Mouse (Mus musculus): ENCODE measurements around the gene Hist1h2bj. TPM values are rescaled to one million over a fixed set of nuclear protein-coding genes. Genes with fewer than 3 reads are reported as not detected.

Hist1h2bj gene
- polyA plus RNA-seq (2017; shearing (Covaris generic)) = 10 to 100 TPM in 1 of 3 experiments, 1 to 10 TPM in 2; 1.8 to 10.3 (median 6.6) TPM

DNA sequence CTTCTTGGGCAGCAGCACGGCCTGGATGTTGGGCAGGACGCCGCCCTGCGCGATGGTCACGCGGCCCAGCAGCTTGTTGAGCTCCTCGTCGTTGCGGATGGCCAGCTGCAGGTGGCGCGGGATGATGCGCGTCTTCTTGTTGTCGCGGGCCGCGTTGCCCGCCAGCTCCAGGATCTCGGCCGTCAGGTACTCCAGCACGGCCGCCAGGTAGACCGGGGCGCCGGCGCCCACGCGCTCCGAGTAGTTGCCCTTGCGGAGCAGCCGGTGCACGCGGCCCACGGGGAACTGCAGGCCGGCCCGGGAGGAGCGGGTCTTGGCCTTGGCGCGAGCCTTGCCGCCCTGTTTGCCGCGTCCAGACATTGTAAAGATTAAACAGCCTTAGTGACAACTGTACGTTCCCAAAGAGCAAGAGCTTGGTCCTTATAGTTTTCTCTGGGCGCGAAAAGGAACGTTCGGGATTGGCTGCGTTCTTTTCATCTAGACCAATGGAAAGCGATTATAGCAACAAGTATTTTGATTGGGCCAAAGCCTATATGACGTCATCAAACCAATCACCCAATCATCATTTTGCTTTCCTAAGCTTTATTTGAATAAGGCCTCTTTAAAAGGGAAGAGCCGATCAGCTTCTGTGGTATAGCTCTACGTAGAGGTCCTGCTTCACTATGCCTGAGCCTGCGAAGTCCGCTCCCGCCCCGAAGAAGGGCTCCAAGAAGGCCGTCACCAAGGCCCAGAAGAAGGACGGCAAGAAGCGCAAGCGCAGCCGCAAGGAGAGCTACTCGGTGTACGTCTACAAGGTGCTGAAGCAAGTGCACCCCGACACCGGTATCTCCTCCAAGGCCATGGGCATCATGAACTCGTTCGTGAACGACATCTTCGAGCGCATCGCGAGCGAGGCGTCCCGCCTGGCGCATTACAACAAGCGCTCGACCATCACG is at the start of gene Hist1h2bj, which contains the start of gene Hist1h2ag:
Gene Hist1h2bj (plus strand): TSS at position 647 of the 935 bp plus-strand sequence.
Gene Hist1h2ag (minus strand): TSS at position 377 of the 935 bp plus-strand sequence.
- peak; percentile 91 for ATAC-seq

DNA sequence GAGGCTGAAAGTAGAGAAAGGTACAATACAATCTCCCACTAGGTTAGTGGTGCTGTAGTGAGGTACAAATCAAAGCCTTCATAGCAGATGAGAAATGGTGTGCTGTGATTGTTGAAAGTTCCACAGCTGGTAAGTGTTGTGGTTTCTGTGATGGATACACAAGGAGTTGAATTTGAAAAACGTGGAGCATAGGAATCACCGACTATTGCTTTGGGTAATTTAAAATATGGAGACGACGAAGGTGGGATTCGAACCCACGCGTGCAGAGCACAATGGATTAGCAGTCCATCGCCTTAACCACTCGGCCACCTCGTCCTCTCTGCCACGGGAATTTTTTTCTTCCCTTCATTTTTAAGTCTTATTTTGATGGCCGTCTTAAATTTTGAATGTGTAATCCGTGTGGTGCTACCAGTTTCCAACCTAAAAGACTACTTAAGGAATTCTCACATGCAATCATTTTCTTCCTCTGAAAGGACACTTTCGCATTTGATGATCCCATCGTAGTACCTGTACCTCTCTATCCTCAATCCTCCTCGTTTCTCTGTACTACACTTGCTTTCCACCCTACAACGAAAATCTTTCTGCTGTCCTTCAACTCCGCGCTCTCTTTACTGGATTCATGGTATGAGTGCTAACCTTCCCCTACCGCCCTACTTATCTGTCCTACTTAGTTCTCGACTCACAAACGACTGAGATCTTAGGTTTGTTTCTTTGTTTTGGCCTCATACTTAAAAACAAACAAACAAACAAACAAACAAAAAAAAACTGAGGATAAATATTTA is 48.9 kb upstream of the Hist1h2bj start:
- ATAC-seq = no peak

DNA sequence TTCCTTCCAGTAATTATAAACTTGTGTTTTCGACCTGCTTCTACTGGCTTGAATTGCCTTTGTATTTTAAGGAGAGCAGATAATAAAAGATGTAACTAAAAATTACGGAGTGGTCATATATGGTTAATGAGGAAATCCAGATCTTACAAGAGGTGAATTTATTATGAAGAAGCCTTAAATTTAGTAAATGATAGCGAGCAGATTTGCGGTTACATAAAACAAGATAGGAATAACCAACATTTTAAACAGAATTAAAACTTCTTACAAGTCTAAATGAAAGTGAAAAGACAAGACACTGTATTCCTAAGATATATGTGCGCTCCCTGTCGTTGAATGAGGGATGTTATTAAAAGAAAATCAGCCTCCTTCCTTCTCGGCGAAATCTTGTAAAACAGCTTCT is 48.1 kb upstream of the Hist1h2bj start:
- ATAC-seq = no peak

DNA sequence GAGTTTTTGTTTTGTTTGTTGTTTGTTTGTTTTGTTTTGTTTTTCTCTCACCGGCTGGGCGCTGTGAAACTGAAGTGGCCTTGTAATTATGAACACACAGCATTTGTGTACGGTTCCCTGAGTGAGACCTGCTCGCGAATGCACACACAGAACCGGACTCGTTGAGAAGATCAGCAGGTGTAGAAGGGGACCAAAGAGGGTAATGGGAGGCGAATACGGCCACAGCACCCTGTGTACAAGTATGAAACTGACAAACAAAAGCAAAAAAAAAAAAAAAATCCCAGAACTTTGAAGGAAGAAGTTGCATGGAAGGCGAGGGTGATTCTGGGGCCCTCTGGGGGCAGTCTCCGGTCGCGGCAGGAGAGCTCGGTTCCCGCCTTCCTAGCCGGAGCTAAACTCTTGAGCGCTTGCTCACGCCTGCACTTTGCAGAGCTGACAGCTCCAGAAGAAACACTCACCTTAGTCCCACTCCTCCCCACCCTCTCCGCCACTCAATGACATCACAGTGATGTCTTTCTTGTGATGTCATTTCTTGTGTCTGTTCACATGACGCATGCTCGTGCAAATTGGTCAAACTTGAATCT is 47.6 kb upstream of the Hist1h2bj start:
- ATAC-seq = peak; percentile 23

DNA sequence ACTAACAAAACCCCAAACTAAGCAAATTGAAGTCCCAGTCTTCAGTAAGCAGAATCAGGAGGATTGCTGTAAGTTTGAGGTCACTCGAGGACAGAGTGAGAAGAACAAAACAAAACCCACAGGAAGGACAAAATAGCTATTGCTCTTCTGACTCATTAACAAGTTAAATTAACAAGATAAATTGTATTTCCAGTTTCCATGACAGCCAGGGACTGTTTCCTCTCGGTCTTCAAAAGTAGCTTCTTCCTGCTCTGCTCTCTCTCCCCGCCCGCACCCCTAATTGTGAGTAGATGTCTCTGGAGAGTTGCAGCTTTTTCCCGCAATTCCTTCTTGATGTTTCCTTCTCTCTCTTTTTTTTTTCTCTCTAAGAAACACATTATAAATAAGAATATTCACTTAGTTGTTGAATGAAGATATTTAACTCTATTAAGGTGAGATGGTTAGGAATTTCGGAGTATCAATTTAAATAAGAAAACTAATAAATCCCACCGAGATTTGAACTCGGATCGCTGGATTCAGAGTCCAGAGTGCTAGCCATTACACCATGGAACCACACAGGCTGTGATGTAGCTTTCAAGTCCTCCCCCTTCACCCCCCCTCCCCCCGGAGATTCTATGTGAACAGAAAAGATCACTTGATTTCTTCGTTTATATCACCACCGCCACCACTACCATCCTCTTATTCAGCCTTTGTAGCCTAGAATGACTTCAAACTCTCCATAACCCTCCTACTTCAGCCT is 46.7 kb upstream of the Hist1h2bj start:
- peak; percentile 71 for ATAC-seq

DNA sequence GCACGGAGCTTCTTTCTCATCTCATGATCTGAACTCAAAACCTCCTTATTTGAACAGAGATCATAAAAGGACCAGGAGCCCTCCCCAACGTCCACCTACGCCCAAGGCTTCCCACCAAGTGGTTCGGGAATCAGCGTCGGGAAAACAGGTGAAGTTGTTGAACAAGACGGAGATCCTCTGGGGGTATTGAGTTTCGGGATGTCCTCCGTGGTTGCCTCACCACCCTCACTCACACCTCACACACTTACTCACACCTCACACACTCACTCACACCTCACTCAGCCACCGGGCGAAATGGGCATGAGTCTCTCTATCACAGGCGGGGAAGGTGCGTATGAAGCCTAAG is 46.2 kb upstream of the Hist1h2bj start:
- no peak for ATAC-seq

DNA sequence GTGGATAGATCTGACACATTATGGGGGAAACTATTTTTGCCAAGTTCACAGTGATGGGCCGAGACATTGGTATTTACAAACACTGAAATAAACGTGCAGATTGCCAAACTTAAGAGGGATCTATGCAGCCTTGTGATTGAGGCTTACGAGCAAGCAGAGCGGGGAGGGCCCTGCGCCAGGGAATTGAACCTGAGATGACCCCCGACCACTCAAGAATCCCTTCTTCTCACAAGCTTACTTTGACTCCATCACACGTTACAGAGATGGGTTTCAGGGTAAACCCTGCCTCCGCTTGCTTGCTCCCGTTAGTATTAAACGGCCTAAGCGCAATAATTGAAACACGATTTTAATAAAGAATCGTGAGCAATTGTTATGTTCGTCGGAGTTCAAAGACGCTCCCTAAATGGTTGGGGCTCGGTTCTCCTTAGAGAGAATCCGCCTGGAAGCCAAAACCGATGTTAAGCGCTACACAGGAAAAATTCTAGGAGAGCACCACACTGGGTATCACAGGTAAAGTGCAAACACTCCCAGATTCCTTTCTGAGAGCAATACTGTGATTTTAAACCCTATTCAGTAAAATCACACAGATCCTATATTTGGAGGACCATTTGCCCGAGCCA is 45.7 kb upstream of the Hist1h2bj start:
- no peak for ATAC-seq

DNA sequence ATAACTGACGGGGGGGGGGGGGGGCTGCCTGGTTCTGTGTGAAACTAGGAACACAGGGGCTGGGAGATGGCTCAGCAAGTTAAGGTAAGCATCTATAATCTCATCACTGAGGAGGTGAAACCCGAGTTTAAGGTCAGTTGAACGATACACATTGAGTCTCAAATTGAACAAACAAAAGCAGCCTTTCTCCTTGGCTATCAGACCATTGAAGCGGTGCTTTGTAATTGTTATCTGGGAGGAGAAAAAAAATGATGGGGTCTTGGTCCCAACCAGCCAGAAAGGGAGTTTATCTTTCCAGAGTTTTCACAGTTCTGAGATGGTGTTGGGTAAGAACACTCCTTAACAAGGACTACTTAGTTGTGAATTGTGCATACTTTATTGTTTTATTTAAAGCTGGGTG is 45.2 kb upstream of the Hist1h2bj start:
- ATAC-seq = no peak

DNA sequence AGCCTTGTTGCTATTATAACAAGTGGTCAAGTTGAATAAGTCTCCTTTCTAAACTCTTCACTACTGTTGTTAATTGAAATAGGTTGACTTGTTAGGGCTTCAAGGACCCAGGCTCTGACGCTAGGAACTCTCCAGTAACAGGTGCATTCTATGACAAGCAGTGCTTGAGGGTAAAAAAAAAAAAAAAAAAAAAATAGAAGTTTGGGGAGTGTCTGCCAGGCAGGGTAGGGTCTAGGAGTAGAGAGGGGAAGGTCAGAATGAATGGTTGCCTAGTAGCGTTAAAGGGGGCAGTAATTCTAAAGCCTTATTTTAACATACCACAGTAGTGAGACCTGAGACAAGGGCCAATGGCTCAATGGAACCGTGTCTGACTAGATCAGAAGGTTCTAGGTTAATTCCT is 44.6 kb upstream of the Hist1h2bj start:
- ATAC-seq = no peak

DNA sequence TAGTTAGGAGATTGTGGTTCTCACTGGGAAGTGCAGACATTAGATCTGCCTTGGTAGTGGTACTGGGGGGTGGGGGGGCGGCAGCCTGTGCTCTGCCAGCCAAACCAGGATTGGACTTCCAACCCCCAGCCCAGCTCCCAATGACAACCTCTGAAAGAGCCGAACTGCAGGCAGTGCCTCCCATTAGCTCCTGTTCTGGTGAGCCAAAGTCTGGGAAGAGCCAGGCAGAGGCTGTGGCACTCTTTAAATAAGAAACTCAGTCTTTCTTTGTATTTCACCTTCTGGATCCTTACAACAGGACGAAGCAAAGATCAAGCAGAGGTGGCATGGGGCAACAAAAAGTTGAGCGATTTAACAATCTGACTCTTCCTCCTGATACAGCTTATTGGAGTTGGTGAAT is 43.9 kb upstream of the Hist1h2bj start:
- ATAC-seq = no peak

DNA sequence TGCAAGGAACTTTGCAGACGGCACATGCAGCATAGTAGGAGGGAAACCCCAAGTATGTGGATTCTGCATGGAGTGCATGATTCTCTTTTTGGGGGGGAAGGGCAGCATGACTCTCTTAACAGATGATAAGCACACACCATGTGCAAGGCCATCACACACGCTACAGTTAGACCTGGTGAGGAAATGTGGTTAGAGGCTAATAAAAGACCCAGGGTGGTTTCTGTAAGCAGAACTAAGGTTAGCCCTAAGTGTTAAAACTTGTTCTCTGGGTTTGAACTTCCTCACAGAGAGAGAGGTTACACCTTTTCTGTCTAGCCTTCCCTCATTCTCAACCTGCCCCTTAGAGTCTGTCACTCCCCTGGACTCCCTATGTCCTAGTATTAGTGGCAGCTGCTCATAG is 41.7 kb upstream of the Hist1h2bj start:
- ATAC-seq = no peak

DNA sequence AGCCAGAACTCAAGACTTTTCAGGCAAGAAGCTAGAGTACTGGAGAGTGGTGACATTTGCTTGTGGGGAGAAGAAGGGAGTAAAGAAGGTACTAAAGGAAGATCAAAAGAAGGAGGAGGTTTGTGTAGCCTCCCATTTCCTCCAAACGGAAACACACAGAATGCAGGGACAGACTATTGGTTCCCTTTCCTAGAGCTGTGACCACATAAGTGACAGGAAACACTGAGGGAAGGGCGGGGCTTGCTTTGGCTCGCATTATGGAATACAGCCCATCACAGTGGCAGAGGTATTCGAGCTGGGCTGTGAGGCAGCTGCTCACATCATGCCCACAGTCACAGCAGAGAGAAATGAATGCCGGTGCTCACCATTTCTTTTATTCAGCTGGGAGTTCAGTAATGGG is 41.2 kb upstream of the Hist1h2bj start:
- ATAC-seq = peak; percentile 22

DNA sequence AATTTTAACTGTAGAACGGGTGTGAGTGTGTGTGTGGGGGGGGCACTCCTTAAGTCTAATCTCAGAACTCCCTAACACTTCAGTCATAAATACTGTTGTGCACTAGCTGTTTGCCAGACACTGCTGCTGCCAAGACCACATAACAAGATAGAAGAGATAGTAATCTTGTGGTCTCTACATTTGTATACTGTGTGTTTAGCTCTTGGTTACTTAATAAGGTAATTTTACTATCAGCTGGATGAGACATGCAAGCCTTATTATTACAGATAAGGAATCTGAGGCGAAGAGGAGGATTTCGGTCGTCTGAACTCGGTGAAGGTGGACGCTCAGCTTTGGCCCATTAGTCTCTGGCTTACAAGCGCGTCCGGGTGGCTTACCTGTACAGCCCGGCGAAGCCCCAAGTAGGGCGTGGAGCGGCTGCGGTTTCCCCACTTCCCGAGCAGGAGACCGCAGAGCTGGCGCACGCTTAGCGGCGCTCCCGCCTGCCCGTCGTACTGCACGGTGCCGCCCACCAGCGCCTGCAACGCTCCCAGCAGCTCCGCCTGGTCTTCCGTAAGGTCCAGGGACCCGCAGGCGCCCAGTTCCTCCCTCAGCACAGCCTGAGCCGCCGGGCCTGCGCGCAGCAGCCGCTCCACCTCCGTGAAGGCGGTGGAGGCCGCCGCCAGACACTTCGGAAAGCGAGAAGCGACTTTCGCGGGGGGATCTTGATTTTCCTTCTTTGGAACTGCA is 37.2 kb upstream of the Hist1h2bj start:
- ATAC-seq = peak; percentile 79

DNA sequence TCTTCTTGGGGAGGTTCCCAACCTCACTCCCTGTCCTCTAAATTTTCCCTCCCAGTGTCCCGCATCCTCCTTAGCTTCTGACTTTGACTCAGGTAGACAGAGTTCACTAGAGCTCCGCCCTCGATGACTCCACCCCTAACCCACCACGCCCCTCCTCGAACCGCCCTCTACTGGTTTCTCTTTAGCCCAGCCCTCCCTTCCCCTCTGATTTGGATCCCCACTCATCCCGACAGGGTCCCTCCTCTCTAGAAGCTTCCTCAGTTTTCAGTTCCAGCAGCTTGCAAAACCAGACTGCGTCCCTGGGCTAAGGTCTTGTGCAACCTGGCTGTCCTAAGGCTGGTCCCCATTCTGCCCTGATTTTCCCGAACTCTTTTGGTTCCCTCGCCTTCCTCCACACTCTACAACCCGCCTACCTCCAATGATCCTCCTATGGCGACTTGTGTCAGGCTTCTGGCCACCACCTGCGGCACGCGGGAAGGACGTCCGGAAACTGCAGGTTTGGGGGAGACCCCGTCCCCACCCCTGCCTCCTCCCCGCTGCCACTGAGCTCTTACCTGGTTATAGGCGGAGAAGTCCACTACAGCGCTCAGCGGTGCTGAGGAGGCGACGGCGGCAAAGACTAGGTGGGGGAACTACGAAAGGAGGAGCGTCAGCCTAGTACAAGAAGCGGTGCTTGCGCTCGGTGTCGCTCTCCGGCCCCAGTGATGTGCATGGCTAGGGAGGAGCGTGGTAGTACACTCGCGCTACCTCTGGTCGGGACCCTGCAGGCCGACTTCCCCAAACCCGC is 36.5 kb upstream of the Hist1h2bj start:
- peak; percentile 79 for ATAC-seq

DNA sequence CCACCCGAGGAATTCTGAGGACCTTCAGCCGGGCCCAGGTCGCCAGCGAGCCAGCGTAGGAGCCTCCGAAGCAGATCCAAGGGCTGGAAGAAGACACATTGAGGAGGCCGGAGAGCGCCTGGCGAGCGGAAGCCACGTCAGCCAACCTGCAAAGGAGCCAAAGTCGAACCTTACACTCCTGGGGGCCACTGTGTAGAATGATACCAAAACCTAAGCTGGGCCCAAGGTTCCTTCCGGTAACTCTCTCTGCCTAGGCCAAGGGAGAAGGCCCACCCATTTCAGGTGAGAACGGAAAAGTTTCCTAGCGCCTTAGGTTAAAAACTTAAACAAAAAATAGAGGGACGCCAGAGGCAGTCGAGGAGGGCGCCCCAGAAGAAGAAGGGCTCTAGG is 35.9 kb upstream of the Hist1h2bj start:
- ATAC-seq = no peak

DNA sequence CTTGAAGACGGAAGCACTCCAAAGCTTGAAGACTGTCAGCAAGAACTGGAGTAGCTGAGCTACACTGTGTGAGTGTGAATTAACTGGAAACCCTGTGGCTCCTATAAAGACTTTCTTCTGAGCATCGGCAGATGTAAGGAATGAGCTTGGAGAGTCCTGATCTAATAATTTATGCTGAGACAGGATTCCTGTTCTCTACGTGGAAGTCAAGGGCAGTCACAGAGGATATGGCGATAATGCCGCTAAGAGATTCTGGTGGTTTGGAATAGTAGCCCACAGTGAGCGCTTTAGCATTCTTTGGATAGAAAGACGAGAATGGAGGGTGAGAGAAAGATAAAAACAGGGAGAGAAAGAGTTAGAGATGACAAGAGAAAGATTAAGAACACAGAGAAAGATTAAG is 35.1 kb upstream of the Hist1h2bj start:
- ATAC-seq = no peak

DNA sequence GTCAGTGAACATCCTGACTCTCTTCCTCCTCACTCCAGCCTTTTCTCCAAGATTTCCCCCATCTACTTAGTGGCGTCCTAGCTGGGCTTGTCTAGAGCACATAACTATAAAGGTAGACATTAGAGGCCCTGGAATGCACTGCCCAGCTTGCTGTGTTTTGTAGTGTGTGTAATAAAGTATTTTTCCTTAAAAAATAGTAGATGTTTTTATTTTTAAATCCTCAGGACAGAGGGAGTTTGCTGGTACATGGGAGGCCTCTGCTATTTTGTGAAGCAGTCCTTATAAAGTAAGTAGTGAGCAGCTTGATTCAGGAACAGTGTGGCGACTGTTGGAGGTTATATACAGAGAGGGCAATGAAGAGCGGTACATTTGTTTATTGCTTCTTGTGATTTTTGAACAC is 34.3 kb upstream of the Hist1h2bj start:
- no peak for ATAC-seq

DNA sequence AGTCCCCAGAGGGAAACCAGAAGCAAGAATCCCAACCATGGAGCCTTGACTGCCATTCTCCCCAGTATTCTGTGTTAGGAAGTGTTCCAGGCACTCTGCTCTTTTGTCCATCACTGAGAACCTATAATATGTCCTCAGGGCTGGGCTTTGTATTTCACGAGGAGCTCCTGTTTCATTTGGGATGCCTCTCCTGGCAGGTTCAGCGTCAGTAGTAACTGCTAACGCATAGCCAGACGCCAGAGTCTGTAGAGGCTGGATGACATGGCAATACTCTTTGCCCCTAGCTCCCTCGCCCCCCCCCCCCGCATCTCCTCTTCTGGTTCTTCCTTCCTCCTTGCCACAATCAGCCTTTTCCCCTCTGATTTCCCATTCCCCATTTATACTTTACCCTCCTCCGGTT is 33.4 kb upstream of the Hist1h2bj start, which contains the start of gene Prss16:
Gene Prss16 (minus strand): TSS at position 101 of the 400 bp plus-strand sequence.
- no peak for ATAC-seq

DNA sequence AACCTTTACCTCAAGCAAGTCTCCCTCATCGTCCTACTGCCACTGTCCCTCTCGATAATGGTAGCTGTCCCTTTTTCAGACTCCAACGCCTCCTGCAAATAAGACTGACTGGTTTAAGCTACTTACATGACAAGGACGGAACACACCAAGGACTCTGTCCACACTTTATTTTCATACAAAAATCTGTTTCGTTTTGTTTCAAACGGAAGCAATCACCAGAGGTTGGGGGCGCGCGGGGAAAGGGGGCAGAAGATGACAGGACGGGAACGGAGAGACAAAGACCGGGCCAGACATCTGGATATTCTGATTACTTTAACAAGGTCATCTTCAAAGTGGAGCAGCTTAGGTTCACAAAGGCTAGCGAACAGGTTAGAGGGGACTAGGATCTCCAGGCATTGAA is 29.3 kb upstream of the Hist1h2bj start:
- ATAC-seq = no peak

DNA sequence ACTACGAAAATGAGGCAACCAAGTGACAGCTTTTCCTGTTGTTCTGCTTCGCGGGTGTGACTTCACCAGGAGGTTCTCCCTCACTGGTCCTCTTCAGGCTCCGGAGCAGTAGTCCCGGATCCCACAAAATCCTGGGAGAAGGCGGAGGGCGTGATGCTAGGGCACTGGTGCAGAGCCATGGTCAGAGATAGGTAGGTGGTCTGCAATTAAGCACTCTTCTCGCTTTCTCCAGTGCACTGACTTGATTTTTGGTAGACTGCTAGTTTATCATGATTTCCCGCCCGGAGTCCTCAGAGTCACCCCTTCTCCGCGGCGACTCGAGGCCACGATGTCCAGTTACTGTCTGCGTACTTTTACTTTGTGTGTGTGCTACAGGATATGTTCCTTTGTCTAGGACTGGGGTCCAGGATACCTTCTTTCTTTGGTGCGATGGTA is 28.6 kb upstream of the Hist1h2bj start:
- no peak for ATAC-seq
